Mouse (Mus musculus) limb, embryonic 10.5 days (tissue): ENCODE results near the gene Hhip. TPM values are rescaled to one million over a fixed set of nuclear protein-coding genes. Genes with fewer than 3 reads are reported as not detected.

Experiments used
- DNase-seq: peaks from one replicate; pipeline ENCODE4 v3.0.0-alpha.2; 2017; ENCODE audit warnings: low spot score
- H3K27ac ChIP-seq: fragments of 300-500 bp; sonication (generic); 2 replicates; pipeline ENCODE4 v1.5.1; 2016; ENCODE audit warnings: mild to moderate bottlenecking
- H3K27me3 ChIP-seq: fragments of 300-500 bp; sonication (generic); 2 replicates; pipeline ENCODE4 v1.6.1; 2016; ENCODE audit warnings: low read depth, mild to moderate bottlenecking; ENCODE audit not compliant: poor library complexity, severe bottlenecking
- H3K36me3 ChIP-seq: fragments of 300-500 bp; sonication (generic); 2 replicates; pipeline ENCODE4 v1.6.1; 2016; ENCODE audit warnings: mild to moderate bottlenecking, moderate library complexity
- H3K4me1 ChIP-seq: fragments of 300-500 bp; sonication (generic); 2 replicates; pipeline ENCODE4 v1.6.1; 2016
- H3K4me3 ChIP-seq: fragments of 300-500 bp; sonication (generic); 2 replicates; pipeline ENCODE4 v1.5.1; 2016; ENCODE audit warnings: mild to moderate bottlenecking, moderate library complexity
- H3K9me3 ChIP-seq: fragments of 300-500 bp; sonication (generic); replicated peaks from 2 replicates; pipeline ENCODE4 v1.6.1; 2016; ENCODE audit warnings: mild to moderate bottlenecking
- WGBS: fragments of 180-500 bp; shearing (Covaris S2); methylation state at CpG from one replicate; pipeline ENCODE4 v1.1.7; 2016; 5-methylcytosine and 5-hydroxymethylcytosine counted together
- polyA plus RNA-seq: library from polyadenylated mRNA; unstranded; fragments of >200 nt; fragmentation: Nextera tagmentation; extraction: Ambion mirVana; gene quantifications from 2 replicates; pipeline ENCODE4 v1.2.1, GENCODE M21; 2016

Hhip gene
- polyA plus RNA-seq, 1 experiment from 2014 or later = 1.6 TPM

DNA sequence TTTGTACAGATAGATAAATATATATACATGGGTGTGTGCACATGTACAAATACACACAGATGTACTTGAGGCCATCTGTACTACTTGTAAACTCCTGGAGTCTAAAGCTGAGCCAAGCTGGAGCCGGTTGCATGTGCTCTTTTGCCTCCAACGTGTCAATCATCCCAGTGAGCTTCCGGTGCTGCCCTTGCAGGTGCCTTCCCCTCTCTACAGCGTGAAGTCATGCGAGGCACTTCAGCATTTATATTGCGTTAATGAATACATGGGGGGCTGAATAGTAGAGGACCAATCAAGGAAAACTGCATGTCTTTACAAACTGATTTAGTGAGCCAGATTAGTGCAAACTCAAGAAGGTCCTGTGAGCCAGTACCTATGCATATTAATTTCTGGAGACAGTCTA lies 91.6 kb downstream of the Hhip start:
- H3K27ac ChIP-seq = no peak overlapping the region
- no peaks in the 10 kb centered on the region for H3K36me3 ChIP-seq
- peaks cover 9% of the 10 kb centered on the region; the same call in 1 of the 2 replicates for H3K4me1 ChIP-seq
- no peak for DNase-seq
- WGBS = 83% methylated on average over 6 of the region's 6 CpGs
- H3K27me3 ChIP-seq = no peaks in the 10 kb centered on the region
- H3K4me3 ChIP-seq = no peak overlapping the region
- H3K9me3 ChIP-seq = no peaks in the 10 kb centered on the region

DNA sequence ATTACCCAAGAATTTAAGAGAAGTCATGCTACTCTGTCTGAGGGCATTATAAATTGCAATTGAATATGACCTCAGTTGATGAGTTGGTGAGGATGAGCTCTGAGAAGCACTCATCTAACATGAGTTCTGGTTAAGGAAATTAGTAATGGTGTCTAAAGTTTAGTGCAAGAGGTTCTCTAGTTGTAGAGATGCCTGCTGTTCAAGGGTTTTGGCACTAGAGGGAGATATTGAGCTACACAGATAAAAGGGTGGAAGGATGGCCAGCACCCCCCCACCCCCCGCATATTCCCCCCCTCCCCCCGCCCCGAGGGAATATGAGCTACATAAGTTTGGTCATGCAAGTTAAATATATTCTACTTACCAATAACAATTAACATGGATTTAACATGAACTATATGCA lies 104.9 kb downstream of the Hhip start:
- Histone ChIP-seq H3K36me3 (no peaks in the 10 kb centered on the region), H3K27me3 (no peaks in the 10 kb centered on the region), H3K27ac (no peak overlapping the region), H3K4me1 (no peaks in the 10 kb centered on the region), H3K4me3 (no peak overlapping the region), H3K9me3 (no peaks in the 10 kb centered on the region)
- DNase-seq = no peak
- WGBS = 17% methylated on average over 3 of the region's 3 CpGs

DNA sequence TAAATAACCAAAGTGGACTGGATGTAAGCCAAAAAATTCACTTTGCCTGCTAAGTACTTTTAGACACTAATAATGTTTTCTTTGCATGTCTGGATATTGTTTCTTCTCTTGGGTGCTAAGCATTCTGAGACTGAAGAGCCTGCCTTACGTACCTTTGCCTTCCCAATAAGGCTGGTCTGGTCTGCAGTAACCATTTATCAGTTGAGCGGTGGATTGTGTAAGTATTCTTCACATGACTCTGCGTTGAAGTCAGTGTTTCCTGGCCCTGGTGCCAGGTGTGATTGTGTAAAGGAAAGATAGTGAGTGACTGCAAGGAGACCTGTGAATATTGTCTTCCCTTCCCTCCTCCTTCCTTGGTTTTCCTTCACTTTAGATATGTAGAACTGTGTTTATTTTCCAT lies 107.4 kb downstream of the Hhip start:
- no peak for DNase-seq
- Histone ChIP-seq H3K4me3 (no peak overlapping the region), H3K9me3 (no peaks in the 10 kb centered on the region), H3K27me3 (no peaks in the 10 kb centered on the region), H3K36me3 (no peaks in the 10 kb centered on the region), H3K27ac (no peak overlapping the region), H3K4me1 (no peaks in the 10 kb centered on the region)
- WGBS = 88% methylated on average over 3 of the region's 3 CpGs

DNA sequence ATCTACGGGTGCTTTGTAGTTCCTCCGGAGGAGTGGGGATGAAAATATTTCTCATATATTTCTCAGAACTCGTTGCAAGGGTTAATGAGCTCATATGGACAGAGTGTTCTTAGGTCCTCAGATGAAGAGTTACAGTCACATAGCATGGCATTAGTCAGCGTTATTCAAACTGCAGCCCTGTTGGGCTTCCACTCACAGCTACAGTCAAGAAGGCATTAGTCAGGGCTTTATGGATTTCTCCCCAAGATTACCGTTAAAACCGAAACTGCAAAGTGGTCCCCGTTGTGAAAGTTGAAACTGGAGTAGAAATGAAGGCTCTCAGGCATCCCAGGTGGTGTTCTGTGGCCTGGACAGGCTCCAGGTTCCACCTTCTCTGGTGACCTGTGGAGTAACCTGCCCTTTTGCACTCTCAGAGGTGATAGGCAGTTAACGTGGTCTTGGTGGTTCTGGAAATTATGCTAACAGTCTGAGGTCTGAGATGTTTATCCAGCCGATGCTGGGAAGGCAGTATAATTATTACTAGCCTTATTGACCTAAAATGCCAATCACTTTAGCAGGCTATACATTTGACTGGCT lies 112.2 kb downstream of the Hhip start:
- no peak overlapping the region for H3K4me3 ChIP-seq
- no peaks in the 10 kb centered on the region for H3K4me1 ChIP-seq
- H3K27ac ChIP-seq = no peak overlapping the region
- no peak for DNase-seq
- no peaks in the 10 kb centered on the region for H3K27me3 ChIP-seq
- no peaks in the 10 kb centered on the region for H3K36me3 ChIP-seq
- WGBS = 81% methylated on average over 9 of the region's 9 CpGs
- no peaks in the 10 kb centered on the region for H3K9me3 ChIP-seq

DNA sequence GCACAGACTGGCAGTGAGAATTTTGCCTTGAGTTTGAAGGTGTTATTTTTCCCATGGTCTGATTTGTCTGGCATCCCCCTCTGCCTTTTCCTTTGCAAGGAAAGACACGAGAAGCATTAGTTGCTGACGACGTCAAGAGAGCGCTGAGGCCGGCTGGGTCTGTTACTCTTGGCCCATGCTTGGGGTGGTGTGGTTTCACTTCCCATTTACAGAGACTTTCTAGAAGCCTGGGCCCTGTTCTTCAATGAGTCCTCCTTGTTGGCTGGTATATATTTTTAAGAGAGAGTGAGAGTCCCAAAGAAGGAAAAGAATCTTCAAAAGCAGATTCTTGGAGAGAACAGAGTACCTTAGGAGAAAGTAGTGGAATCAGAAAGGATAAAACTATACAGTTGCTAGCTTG lies 116.7 kb downstream of the Hhip start:
- no peak for DNase-seq
- WGBS = 92% methylated on average over 5 of the region's 5 CpGs

DNA sequence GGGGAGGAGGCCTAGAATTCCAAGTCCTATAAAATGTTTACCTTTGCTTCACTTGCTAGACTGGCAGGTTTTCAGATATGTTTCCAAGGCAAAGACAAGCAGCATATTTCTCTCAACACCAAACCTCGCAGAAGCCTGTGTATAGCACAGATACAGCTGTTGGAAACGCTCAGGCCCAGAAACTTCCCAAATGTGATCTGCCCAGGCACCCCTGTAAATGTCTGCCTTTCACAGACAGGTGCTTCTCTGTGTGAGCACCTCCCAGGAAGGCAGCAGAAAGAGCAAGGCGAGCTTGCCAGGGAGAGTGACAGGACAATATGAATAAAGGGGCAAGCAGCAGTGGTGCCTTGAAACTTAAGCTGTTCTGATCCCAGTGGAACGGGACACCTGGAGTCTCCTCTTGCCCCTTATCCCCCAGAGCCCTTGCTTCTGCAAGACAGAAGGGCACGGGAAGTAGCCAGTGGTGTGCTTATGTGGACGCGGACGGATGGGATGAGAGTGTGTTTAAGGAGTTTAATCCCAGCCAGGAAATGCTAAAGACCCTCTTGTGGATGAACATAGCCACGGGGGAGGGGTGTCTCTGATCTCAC lies 120.9 kb downstream of the Hhip start:
- 70% methylated on average over 9 of the region's 9 CpGs for WGBS

More for the DNA sequence above, 116.7 kb downstream of the Hhip start:
- no peaks in the 10 kb centered on the region for H3K9me3 ChIP-seq
- H3K27me3 ChIP-seq = no peaks in the 10 kb centered on the region
- H3K4me1 ChIP-seq = peaks cover 9% of the 10 kb centered on the region
- no peak overlapping the region for H3K4me3 ChIP-seq
- no peaks in the 10 kb centered on the region for H3K36me3 ChIP-seq
- no peak overlapping the region for H3K27ac ChIP-seq

DNA sequence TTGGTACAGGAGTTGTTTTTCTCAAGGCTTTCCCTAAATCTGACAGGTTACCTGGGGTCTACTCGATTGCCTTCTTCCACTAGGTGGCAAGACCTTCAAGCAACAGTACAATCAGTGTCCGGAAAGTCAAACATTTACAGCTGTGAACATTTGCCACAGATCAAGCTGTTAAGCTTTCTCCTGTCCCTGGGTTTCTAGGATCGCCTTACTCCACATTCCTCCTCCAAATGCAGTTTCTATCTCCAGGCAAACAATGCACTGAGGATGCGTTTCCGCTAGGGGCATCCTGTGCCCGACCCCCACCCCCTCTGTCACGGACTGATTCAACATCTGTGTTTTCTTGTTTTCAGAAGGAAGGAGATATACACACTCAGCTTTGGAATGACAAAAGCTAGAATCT lies 122.0 kb downstream of the Hhip start:
- H3K4me1 ChIP-seq = peaks cover 19% of the 10 kb centered on the region
- H3K27me3 ChIP-seq = no peaks in the 10 kb centered on the region
- no peak for DNase-seq
- WGBS = 57% methylated on average over 7 of the region's 7 CpGs
- H3K4me3 ChIP-seq = no peak overlapping the region
- H3K27ac ChIP-seq = no peak overlapping the region
- H3K9me3 ChIP-seq = no peaks in the 10 kb centered on the region
- H3K36me3 ChIP-seq = no peaks in the 10 kb centered on the region

More for the DNA sequence above, 120.9 kb downstream of the Hhip start:
- H3K4me3 ChIP-seq = no peak overlapping the region
- H3K4me1 ChIP-seq = peaks cover 19% of the 10 kb centered on the region
- no peak for DNase-seq
- H3K9me3 ChIP-seq = no peaks in the 10 kb centered on the region
- H3K27ac ChIP-seq = no peak overlapping the region
- H3K36me3 ChIP-seq = no peaks in the 10 kb centered on the region
- H3K27me3 ChIP-seq = no peaks in the 10 kb centered on the region

DNA sequence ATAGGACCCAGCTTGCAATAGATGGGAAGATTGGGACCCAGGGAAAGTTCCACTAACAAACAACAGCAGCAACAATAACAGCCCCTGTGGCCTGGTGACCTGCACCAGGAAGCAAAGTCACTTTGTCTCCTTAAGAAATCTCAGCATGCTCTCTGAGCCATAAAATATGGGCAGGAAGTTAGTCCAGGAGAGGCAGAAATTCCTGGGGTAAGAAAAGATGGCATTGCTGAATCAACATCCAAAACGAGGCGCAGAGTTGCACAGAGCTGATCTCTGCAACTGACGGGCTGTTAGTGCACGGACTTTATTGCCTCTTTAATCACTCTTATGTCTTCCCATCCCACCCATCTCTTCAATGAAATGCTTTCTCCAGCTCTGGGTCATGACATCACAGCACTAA lies 128.6 kb downstream of the Hhip start:
- Histone ChIP-seq H3K9me3 (no peaks in the 10 kb centered on the region), H3K4me1 (peaks cover 16% of the 10 kb centered on the region), H3K27ac (no peak overlapping the region), H3K36me3 (no peaks in the 10 kb centered on the region), H3K4me3 (no peak overlapping the region), H3K27me3 (no peaks in the 10 kb centered on the region)
- 23% methylated on average over 4 of the region's 4 CpGs for WGBS
- no peak for DNase-seq

DNA sequence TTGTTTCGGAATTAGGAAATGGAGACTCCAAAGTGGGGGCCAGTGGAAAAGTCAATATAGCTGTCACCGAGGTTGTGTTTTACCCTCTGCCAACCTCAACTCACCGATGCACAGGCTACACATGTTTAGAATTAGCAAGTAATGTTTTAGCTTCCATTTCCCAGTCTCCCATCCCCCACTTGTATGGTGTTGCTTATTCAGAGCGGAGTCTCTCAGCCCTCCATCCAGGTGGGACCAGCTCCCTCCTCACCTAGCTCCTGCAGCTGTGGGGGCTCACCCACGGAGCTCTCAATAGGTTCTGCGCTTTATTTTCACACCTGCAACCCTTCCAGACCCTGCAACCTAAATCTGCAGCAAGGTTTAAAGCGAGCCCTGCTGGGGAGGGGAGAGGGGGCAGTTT lies 140.6 kb downstream of the Hhip start:
- Histone ChIP-seq H3K27ac (peak overlapping the region; percentile 27), H3K4me1 (peaks cover 16% of the 10 kb centered on the region), H3K9me3 (no peaks in the 10 kb centered on the region), H3K36me3 (no peaks in the 10 kb centered on the region), H3K27me3 (no peaks in the 10 kb centered on the region), H3K4me3 (peak overlapping the region; percentile 23; the same call in 1 of the 2 replicates)
- peak; percentile 41 for DNase-seq
- 35% methylated on average over 7 of the region's 7 CpGs for WGBS
